Mouse (Mus musculus) lung, adult 2 months (tissue): Measurements from ENCODE around the gene Gm21060.
"Not testable (repeated sequence)": the region's sequence is repeated elsewhere in the genome, so short reads cannot be mapped to it uniquely, and the experiment has no call there.

ENCODE experiments used
- CTCF ChIP-seq: fragments of 200-500 bp; IDR thresholded peaks from 2 replicates; pipeline ENCODE4 v1.5.1; 2011; ENCODE audit warnings: mild to moderate bottlenecking, low read length, control low read depth; ENCODE audit not compliant: insufficient read depth
- POLR2A ChIP-seq: fragments of 200-500 bp; IDR thresholded peaks from 2 replicates; pipeline ENCODE4 v1.6.1; 2011; ENCODE audit warnings: low read depth, mild to moderate bottlenecking, control low read depth, low read length, borderline replicate concordance; ENCODE audit errors: extremely low read depth

GRCm38 (mm10) chr19:61313185-61313584 lies 16.3 kb upstream of the Gm21060 start:
- TF ChIP-seq CTCF, POLR2A: not testable (repeated sequence)
